Mouse (Mus musculus) lung, postnatal 0 days (tissue): ENCODE measurements at regions not wholly inside any gene's neighbourhood (a gene's known extent, or its start where the extent isn't known, plus 50 kb on each side); places are given as distances from the start of the nearest gene placed in this dataset.

Experiments
- CTCF ChIP-seq: IDR thresholded peaks from 2 replicates; pipeline ENCODE4 v1.5.1; 2016; ENCODE audit warnings: antibody characterized with exemption, mild to moderate bottlenecking
- EP300 ChIP-seq: IDR thresholded peaks from 2 replicates; pipeline ENCODE4 v1.6.1; 2016; ENCODE audit warnings: antibody characterized with exemption, mild to moderate bottlenecking, control low read depth

DNA sequence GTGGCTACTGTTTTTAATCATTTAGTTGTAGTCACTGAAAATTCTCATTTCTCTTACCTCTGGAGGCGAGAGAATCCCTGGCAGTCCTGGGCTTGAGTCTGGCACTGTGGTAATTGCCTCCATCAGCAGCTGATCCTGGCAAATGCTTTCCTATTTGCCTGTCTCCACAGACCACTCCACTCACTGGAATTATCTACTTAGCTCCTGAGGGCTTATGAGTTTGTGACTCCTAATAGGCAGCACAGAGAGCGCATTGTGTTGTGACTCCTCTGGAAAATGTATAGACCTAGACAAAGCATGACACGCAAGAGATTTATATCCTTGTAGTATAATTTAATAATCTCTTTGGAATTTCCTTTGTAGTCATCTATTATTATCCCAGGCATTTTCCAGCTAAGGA is 343.1 kb upstream of the Tenm3 start:
- no peak for TF ChIP-seq CTCF
- no peak for TF ChIP-seq EP300
